Mouse (Mus musculus): ENCODE results near the gene Atg101. TPM values are rescaled to one million over a fixed set of nuclear protein-coding genes. Genes with fewer than 3 reads are reported as not detected.

Gene Atg101
- polyA plus RNA-seq, 1 experiment from 2014 or later, result 61.2 TPM

DNA sequence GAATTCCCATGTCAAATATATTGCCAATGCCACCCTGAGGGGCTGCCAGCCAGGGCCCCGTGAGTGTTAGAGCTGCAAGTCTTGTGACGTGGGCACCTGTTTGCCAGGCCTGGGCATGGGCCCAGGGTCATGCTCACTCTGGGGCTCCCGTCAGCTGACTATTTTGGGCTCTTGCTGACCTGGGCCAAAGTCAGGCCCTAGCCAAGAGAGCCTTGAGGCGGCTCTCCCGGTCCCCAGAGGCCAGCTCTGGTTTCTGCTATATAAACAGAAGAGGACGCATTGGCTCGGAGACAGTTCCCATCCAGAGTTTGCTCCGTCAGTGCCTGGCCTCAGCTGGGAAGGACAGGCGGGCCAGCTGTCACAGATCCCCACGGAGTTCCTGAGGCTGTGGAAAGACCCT lies 23.7 kb upstream of the Atg101 start:
- Histone ChIP-seq H3K4me2 (ENCODE audit: low read length) (no peak overlapping the region), H3K9ac (replicated peaks; ENCODE audit: low read length) (no peak overlapping the region), H3K4me1 (ENCODE audit: control insufficient read depth, insufficient read depth, low read length) (no peaks in the 10 kb centered on the region), H3K36me3 (ENCODE audit: control insufficient read depth, insufficient read depth, low read length) (no peaks in the 10 kb centered on the region), H3K27ac (replicated peaks; ENCODE audit: low read depth, low read length) (no peak overlapping the region), H3K27me3 (ENCODE audit: control insufficient read depth, insufficient read depth, low read length) (peaks cover 2% of the 10 kb centered on the region), H3K4me3 (replicated peaks; ENCODE audit: low read depth, low read length) (no peak overlapping the region), H3K9me3 (ENCODE audit: control insufficient read depth, low read length) (no peaks in the 10 kb centered on the region)
- DNase-seq, result no peak
- ATAC-seq (ENCODE audit: low FRiP score, low TSS enrichment), result no peak
- 69% methylated on average over 10 of the region's 10 CpGs for WGBS

GRCm38 (mm10) chr15:101260874-101261622 lies 23.0 kb upstream of the Atg101 start:
- Histone ChIP-seq H3K27ac (replicated peaks; ENCODE audit: low read depth, low read length) (no peak overlapping the region), H3K27me3 (ENCODE audit: control insufficient read depth, insufficient read depth, low read length) (peaks cover 8% of the 10 kb centered on the region), H3K9ac (replicated peaks; ENCODE audit: low read length) (no peak overlapping the region), H3K4me2 (ENCODE audit: low read length) (no peak overlapping the region), H3K36me3 (ENCODE audit: control insufficient read depth, insufficient read depth, low read length) (no peaks in the 10 kb centered on the region), H3K9me3 (ENCODE audit: control insufficient read depth, low read length) (no peaks in the 10 kb centered on the region), H3K4me3 (replicated peaks; ENCODE audit: low read depth, low read length) (no peak overlapping the region), H3K4me1 (ENCODE audit: control insufficient read depth, insufficient read depth, low read length) (peaks cover 3% of the 10 kb centered on the region; the same call in 1 of the 2 replicates)
- ATAC-seq (ENCODE audit: low FRiP score, low TSS enrichment), result no peak
- DNase-seq, result no peak
- WGBS, result 77% methylated on average over 13 of the region's 13 CpGs

GRCm38 (mm10) chr15:101262502-101262901 lies 21.6 kb upstream of the Atg101 start:
- H3K9ac ChIP-seq (replicated peaks; ENCODE audit: low read length), result no peak overlapping the region
- H3K4me3 ChIP-seq (replicated peaks; ENCODE audit: low read depth, low read length), result no peak overlapping the region
- 81% methylated on average over 5 of the region's 5 CpGs for WGBS

GRCm38 (mm10) chr15:101266132-101266963 lies 17.7 kb upstream of the Atg101 start:
- Histone ChIP-seq H3K36me3 (ENCODE audit: control insufficient read depth, insufficient read depth, low read length) (peaks cover 7% of the 10 kb centered on the region; the same call in 1 of the 2 replicates), H3K4me1 (ENCODE audit: control insufficient read depth, insufficient read depth, low read length) (peaks cover 9% of the 10 kb centered on the region; the same call in 1 of the 2 replicates), H3K4me2 (ENCODE audit: low read length) (peak overlapping the region; percentile 77), H3K9ac (replicated peaks; ENCODE audit: low read length) (peak overlapping the region; percentile 54; the same call in 1 of the 2 replicates), H3K9me3 (ENCODE audit: control insufficient read depth, low read length) (no peaks in the 10 kb centered on the region), H3K27me3 (ENCODE audit: control insufficient read depth, insufficient read depth, low read length) (peaks cover 28% of the 10 kb centered on the region), H3K27ac (replicated peaks; ENCODE audit: low read depth, low read length) (no peak overlapping the region), H3K4me3 (replicated peaks; ENCODE audit: low read depth, low read length) (peak overlapping the region; percentile 43)
- under 1% methylated on average over 54 of the region's 57 CpGs for WGBS
- peak; percentile 59; the same call in 1 of the 2 replicates for ATAC-seq (ENCODE audit: low FRiP score, low TSS enrichment)
- DNase-seq, result peak; percentile 80

More at GRCm38 (mm10) chr15:101262502-101262901, 21.6 kb upstream of the Atg101 start:
- no peaks in the 10 kb centered on the region for H3K36me3 ChIP-seq (ENCODE audit: control insufficient read depth, insufficient read depth, low read length)
- DNase-seq, result no peak
- H3K4me2 ChIP-seq (ENCODE audit: low read length), result no peak overlapping the region
- peaks cover 9% of the 10 kb centered on the region; the same call in 1 of the 2 replicates for H3K4me1 ChIP-seq (ENCODE audit: control insufficient read depth, insufficient read depth, low read length)
- H3K9me3 ChIP-seq (ENCODE audit: control insufficient read depth, low read length), result no peaks in the 10 kb centered on the region
- ATAC-seq (ENCODE audit: low FRiP score, low TSS enrichment), result no peak
- H3K27me3 ChIP-seq (ENCODE audit: control insufficient read depth, insufficient read depth, low read length), result peaks cover 23% of the 10 kb centered on the region
- H3K27ac ChIP-seq (replicated peaks; ENCODE audit: low read depth, low read length), result no peak overlapping the region

GRCm38 (mm10) chr15:101267053-101268032 lies 16.7 kb upstream of the Atg101 start:
- no peak for ATAC-seq (ENCODE audit: low FRiP score, low TSS enrichment)

GRCm38 (mm10) chr15:101270101-101270820 lies 13.8 kb upstream of the Atg101 start:
- Histone ChIP-seq H3K27ac (replicated peaks; ENCODE audit: low read depth, low read length) (no peak overlapping the region), H3K9ac (replicated peaks; ENCODE audit: low read length) (no peak overlapping the region), H3K36me3 (ENCODE audit: control insufficient read depth, insufficient read depth, low read length) (peaks cover 25% of the 10 kb centered on the region; the same call in 1 of the 2 replicates), H3K4me1 (ENCODE audit: control insufficient read depth, insufficient read depth, low read length) (peaks cover 9% of the 10 kb centered on the region; the same call in 1 of the 2 replicates), H3K4me3 (replicated peaks; ENCODE audit: low read depth, low read length) (no peak overlapping the region), H3K27me3 (ENCODE audit: control insufficient read depth, insufficient read depth, low read length) (peaks cover 28% of the 10 kb centered on the region), H3K9me3 (ENCODE audit: control insufficient read depth, low read length) (no peaks in the 10 kb centered on the region), H3K4me2 (ENCODE audit: low read length) (no peak overlapping the region)
- DNase-seq, result no peak
- ATAC-seq (ENCODE audit: low FRiP score, low TSS enrichment), result no peak
- WGBS, result 92% methylated on average over 29 of the region's 29 CpGs

More at GRCm38 (mm10) chr15:101267053-101268032, 16.7 kb upstream of the Atg101 start:
- DNase-seq, result no peak
- peak overlapping the region; percentile 54; the same call in 1 of the 2 replicates for H3K9ac ChIP-seq (replicated peaks; ENCODE audit: low read length)
- H3K4me2 ChIP-seq (ENCODE audit: low read length), result peak overlapping the region; percentile 77
- peaks cover 12% of the 10 kb centered on the region; the same call in 1 of the 2 replicates for H3K36me3 ChIP-seq (ENCODE audit: control insufficient read depth, insufficient read depth, low read length)
- no peaks in the 10 kb centered on the region for H3K9me3 ChIP-seq (ENCODE audit: control insufficient read depth, low read length)
- WGBS, result 6% methylated on average over 25 of the region's 25 CpGs
- no peak overlapping the region for H3K27ac ChIP-seq (replicated peaks; ENCODE audit: low read depth, low read length)
- peaks cover 28% of the 10 kb centered on the region for H3K27me3 ChIP-seq (ENCODE audit: control insufficient read depth, insufficient read depth, low read length)
- H3K4me1 ChIP-seq (ENCODE audit: control insufficient read depth, insufficient read depth, low read length), result peaks cover 9% of the 10 kb centered on the region; the same call in 1 of the 2 replicates
- H3K4me3 ChIP-seq (replicated peaks; ENCODE audit: low read depth, low read length), result peak overlapping the region; percentile 43

DNA sequence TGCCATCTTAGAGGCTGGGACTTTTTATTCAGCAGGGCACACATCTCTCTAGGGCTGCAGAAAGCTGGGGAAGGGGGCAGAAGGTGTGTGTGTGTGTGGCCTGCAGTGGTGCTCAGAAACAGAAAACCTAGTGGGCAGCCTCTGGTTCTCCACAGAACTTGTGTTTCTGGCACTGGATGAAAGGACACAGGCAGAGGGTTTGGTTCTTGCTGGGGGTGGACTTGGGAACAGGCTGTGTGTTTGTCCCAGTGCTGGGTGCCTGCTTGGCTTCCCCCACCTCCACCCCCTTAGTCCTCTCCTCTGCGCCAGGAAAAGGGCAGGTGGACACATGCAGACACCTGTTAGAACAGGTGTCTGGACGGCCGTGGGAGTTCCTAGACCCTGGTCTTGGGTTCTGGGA lies 13.0 kb upstream of the Atg101 start:
- DNase-seq, result no peak
- Histone ChIP-seq H3K27ac (replicated peaks; ENCODE audit: low read depth, low read length) (no peak overlapping the region), H3K9ac (replicated peaks; ENCODE audit: low read length) (no peak overlapping the region), H3K9me3 (ENCODE audit: control insufficient read depth, low read length) (no peaks in the 10 kb centered on the region), H3K4me2 (ENCODE audit: low read length) (no peak overlapping the region), H3K4me1 (ENCODE audit: control insufficient read depth, insufficient read depth, low read length) (peaks cover 5% of the 10 kb centered on the region; the same call in 1 of the 2 replicates), H3K4me3 (replicated peaks; ENCODE audit: low read depth, low read length) (no peak overlapping the region), H3K27me3 (ENCODE audit: control insufficient read depth, insufficient read depth, low read length) (peaks cover 19% of the 10 kb centered on the region), H3K36me3 (ENCODE audit: control insufficient read depth, insufficient read depth, low read length) (peaks cover 25% of the 10 kb centered on the region; the same call in 1 of the 2 replicates)
- 85% methylated on average over 3 of the region's 3 CpGs for WGBS
- no peak for ATAC-seq (ENCODE audit: low FRiP score, low TSS enrichment)
